Mouse (Mus musculus): Measurements from ENCODE around the gene Gm4763. TPM values are rescaled to one million over a fixed set of nuclear protein-coding genes. Genes with fewer than 3 reads are reported as not detected.

The Gm4763 gene
- total RNA-seq, 2 experiments from 2014 or later: not detected

Other genes with a start within 250 kb of the Gm4763 start
- 10 to 100 TPM; 12.6 to 17.7 TPM for gene Cadm4, start 244.9 kb downstream of the Gm4763 start, total RNA-seq (2021)
- 10 to 100 TPM; 11.1 to 16.2 TPM for gene Zfp428, start 219.9 kb downstream of the Gm4763 start, total RNA-seq (2021)
- not detected for gene AC161166.1, start 214.5 kb downstream of the Gm4763 start, total RNA-seq (2021)
- 10 to 100 TPM; 24.9 to 25.7 TPM for gene Irgq, start 196.2 kb downstream of the Gm4763 start, total RNA-seq (2021)
- not detected for gene Pinlyp, start 180.8 kb downstream of the Gm4763 start, total RNA-seq (2021)
- 10 to 100 TPM; 56.8 to 64.4 TPM for gene Xrcc1, start 180.6 kb downstream of the Gm4763 start, total RNA-seq (2021)
- gene Ethe1, start 139.4 kb downstream of the Gm4763 start, total RNA-seq (2021): 10 to 100 TPM; 17.7 to 20.4 TPM
- 1 to 10 TPM; 1.8 to 2.0 TPM for gene Zfp575, start 139.3 kb downstream of the Gm4763 start, total RNA-seq (2021)
- gene Phldb3, start 116.1 kb downstream of the Gm4763 start, total RNA-seq (2021): 1 to 10 TPM; 6.5 to 6.9 TPM
- gene Lypd3, start 90.4 kb downstream of the Gm4763 start, total RNA-seq (2021): 1 to 10 TPM in 1 of 2 experiments, under 1 TPM in 1; 0.70 to 1.5 TPM
- gene Tex101, start 50.2 kb downstream of the Gm4763 start, total RNA-seq (2021): not detected
- gene BC049730, start 17.7 kb downstream of the Gm4763 start, total RNA-seq (2021): not detected
- gene Cd177, start 33.4 kb upstream of the Gm4763 start, total RNA-seq (2021): 1 to 10 TPM; 1.5 to 3.9 TPM
- gene Ceacam10, start 50.3 kb upstream of the Gm4763 start, total RNA-seq (2021): under 1 TPM; 0.48 to 0.51 TPM
- gene Gm9844, start 135.3 kb upstream of the Gm4763 start, total RNA-seq (2021): under 1 TPM in 1 of 2 experiments, not detected in 1; 0.92 TPM
- gene Lypd4, start 143.0 kb upstream of the Gm4763 start, total RNA-seq (2021): not detected
- under 1 TPM in 1 of 2 experiments, not detected in 1; 0.17 TPM for gene Dmrtc2, start 143.1 kb upstream of the Gm4763 start, total RNA-seq (2021)
- 1,000 to 10,000 TPM; 1,415 to 1,431 TPM for gene Rps19, start 157.5 kb upstream of the Gm4763 start, total RNA-seq (2021)
- gene Cd79a, start 170.5 kb upstream of the Gm4763 start, total RNA-seq (2021): 1 to 10 TPM; 1.1 to 3.2 TPM
- 100 to 1,000 TPM; 159 to 161 TPM for gene Arhgef1, start 176.0 kb upstream of the Gm4763 start, total RNA-seq (2021)
- not detected for gene Gm4881, start 217.6 kb upstream of the Gm4763 start, total RNA-seq (2021)
- gene Rabac1, start 245.8 kb upstream of the Gm4763 start, total RNA-seq (2021): 100 to 1,000 TPM; 204 to 208 TPM